Mouse (Mus musculus) heart, embryonic 16.5 days (tissue): ENCODE data around the gene Flt3. TPM values are rescaled to one million over a fixed set of nuclear protein-coding genes. Genes with fewer than 3 reads are reported as not detected.
A peak's percentile ranks its signal among the peaks of the same experiment; 100 is the strongest.

ENCODE experiments used
- ATAC-seq: fragments of 200-750 bp; cut with Nextera tagmentation; replicated peaks from 2 replicates; pipeline ENCODE4 v1.8.0; 2017; ENCODE audit warnings: moderate number of reproducible peaks; ENCODE audit not compliant: insufficient read depth, low FRiP score; ENCODE audit errors: extremely low read depth
- H3K27ac ChIP-seq: fragments of 300-500 bp; sonication (generic); 2 replicates; pipeline ENCODE4 v1.5.1; 2014; ENCODE audit warnings: mild to moderate bottlenecking, low read length, control low read depth, moderate library complexity
- H3K27me3 ChIP-seq: fragments of 300-500 bp; sonication (generic); 2 replicates; pipeline ENCODE4 v1.6.1; 2014; ENCODE audit warnings: low read length, mixed read lengths; ENCODE audit not compliant: control insufficient read depth, insufficient read depth
- H3K36me3 ChIP-seq: fragments of 300-500 bp; sonication (generic); 2 replicates; pipeline ENCODE4 v1.6.1; 2014; ENCODE audit not compliant: control insufficient read depth, insufficient read depth
- H3K4me1 ChIP-seq: fragments of 300-500 bp; sonication (generic); 2 replicates; pipeline ENCODE4 v1.6.1; 2014; ENCODE audit warnings: low read length, mixed read lengths; ENCODE audit not compliant: control insufficient read depth, insufficient read depth
- H3K4me2 ChIP-seq: fragments of 300-500 bp; sonication (generic); 2 replicates; pipeline ENCODE4 v1.6.1; 2014; ENCODE audit warnings: low read depth, mild to moderate bottlenecking, control low read depth, low read length
- H3K4me3 ChIP-seq: fragments of 300-500 bp; sonication (generic); 2 replicates; pipeline ENCODE4 v1.5.1; 2014; ENCODE audit warnings: mild to moderate bottlenecking, control low read depth, low read length
- H3K9ac ChIP-seq: fragments of 300-500 bp; sonication (generic); 2 replicates; pipeline ENCODE4 v1.6.1; 2014; ENCODE audit warnings: low read length, control low read depth
- H3K9me3 ChIP-seq: fragments of 300-500 bp; sonication (generic); replicated peaks from 2 replicates; pipeline ENCODE4 v1.6.1; 2016; ENCODE audit warnings: low read length; ENCODE audit not compliant: control insufficient read depth
- WGBS: fragments of 180-500 bp; shearing (Covaris S2); extraction: QIAGEN DNeasy Blood & Tissue Kit; methylation state at CpG from one replicate; pipeline ENCODE4 v1.1.7; 2014; 5-methylcytosine and 5-hydroxymethylcytosine counted together
- polyA plus RNA-seq: library from polyadenylated mRNA; unstranded; fragments of >200 nt; fragmentation: Nextera tagmentation; extraction: Ambion mirVana; gene quantifications from 2 replicates; pipeline ENCODE4 v1.2.1, GENCODE M21; 2015

Flt3 gene
- polyA plus RNA-seq, 1 experiment from 2014 or later = 0.37 TPM

DNA sequence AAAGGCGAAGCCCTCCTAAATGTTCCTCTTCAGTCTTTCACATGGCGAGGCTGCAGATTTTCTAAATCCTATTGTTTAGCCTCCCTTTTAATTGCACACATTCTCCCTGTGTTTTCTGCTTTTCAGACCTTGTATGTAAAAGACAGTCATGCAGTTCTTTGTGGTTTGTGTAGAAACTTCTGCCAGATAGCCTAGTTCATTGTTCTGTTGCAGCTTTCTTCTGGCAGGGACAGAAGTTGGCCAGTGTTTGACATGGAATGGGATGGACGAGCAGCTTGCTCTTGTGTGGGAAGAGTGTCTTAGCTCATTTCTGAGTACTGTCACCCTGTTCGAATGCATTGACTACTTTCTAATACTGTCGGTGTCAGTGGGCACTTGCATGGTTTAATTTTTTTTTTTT is 36.2 kb upstream of the Flt3 start:
- no peak overlapping the region for H3K9ac ChIP-seq
- no peak overlapping the region for H3K4me2 ChIP-seq
- peak overlapping the region; percentile 19; the same call in 1 of the 2 replicates for H3K27ac ChIP-seq
- peaks cover 62% of the 10 kb centered on the region for H3K4me1 ChIP-seq
- H3K9me3 ChIP-seq = no peaks in the 10 kb centered on the region
- ATAC-seq = no peak
- no peaks in the 10 kb centered on the region for H3K27me3 ChIP-seq
- peaks cover 2% of the 10 kb centered on the region; the same call in 1 of the 2 replicates for H3K36me3 ChIP-seq
- H3K4me3 ChIP-seq = no peak overlapping the region
- WGBS = 80% methylated on average over 5 of the region's 5 CpGs

DNA sequence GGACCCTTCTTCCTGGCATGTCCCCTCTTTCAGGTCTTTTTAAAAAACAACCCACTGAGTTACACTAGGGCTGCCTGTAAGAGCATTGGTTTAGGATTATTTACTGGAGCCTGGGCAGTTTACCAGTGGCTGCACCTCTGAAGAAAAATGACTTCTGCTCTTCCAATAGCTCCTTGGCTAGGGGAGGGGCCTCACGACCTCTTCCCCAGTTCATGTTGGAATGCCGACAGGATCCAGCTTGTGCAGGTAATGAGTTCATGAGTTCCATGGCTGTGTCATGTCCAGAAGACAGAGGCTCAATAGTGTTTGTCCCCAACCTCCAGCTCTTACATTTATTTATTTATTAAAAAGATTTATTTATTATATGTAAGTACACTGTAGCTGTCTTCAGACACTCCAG is 35.5 kb upstream of the Flt3 start:
- Histone ChIP-seq H3K9me3 (no peaks in the 10 kb centered on the region), H3K36me3 (peaks cover 2% of the 10 kb centered on the region; the same call in 1 of the 2 replicates), H3K4me3 (no peak overlapping the region), H3K4me2 (peak overlapping the region; percentile 20; the same call in 1 of the 2 replicates), H3K9ac (no peak overlapping the region), H3K27ac (peak overlapping the region; percentile 48), H3K4me1 (peaks cover 59% of the 10 kb centered on the region), H3K27me3 (no peaks in the 10 kb centered on the region)
- ATAC-seq = no peak
- whole genome bisulfite sequencing = 52% methylated on average over 2 of the region's 2 CpGs

DNA sequence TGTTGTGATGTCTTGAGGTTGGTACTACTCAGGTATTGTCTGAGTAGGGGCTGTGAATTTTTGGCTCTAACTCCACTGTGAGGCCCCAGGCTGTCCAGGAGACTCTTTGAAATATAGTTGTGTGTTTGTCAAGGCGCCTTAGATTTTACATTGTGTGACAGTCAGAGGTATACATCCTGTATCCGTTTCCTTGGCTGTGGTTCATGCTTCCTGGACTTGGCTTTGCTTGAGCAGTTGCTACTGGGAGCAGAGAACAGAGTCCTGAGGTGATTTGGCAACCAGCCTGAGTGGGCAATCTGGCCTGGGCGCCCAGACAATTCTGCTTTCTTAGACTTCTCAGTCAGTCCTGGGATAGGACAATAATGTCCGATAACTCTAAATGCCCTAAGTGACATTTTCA is 34.9 kb upstream of the Flt3 start:
- Histone ChIP-seq H3K27ac (peak overlapping the region; percentile 61), H3K4me1 (peaks cover 59% of the 10 kb centered on the region), H3K27me3 (no peaks in the 10 kb centered on the region), H3K4me2 (peak overlapping the region; percentile 17; the same call in 1 of the 2 replicates), H3K4me3 (no peak overlapping the region; the same call in 1 of the 2 replicates), H3K9me3 (no peaks in the 10 kb centered on the region), H3K36me3 (no peaks in the 10 kb centered on the region), H3K9ac (no peak overlapping the region)
- 39% methylated on average over 4 of the region's 4 CpGs for WGBS
- ATAC-seq = no peak

DNA sequence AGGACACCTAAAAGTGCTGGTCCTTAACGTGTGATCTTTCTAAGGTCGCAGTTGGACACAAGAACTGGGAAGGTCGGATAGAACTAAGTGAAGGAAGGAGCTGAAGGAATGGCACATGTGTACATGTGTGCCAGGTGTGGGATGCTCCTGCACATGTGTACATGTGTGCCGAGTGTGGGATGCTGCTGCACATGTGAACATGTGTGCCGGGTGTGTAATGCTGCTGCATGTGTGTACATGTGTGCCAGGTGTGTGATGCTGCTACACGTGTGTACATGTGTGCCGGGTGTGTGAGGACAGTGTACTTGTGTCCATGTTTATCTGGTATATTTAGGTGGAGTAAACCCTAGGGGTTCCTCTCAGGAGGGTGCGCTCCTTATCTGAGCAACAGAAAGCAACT is 32.6 kb upstream of the Flt3 start:
- no peak overlapping the region for H3K27ac ChIP-seq
- H3K36me3 ChIP-seq = no peaks in the 10 kb centered on the region
- no peaks in the 10 kb centered on the region for H3K27me3 ChIP-seq
- no peak overlapping the region for H3K4me3 ChIP-seq
- no peak for ATAC-seq
- no peak overlapping the region for H3K4me2 ChIP-seq
- no peak overlapping the region for H3K9ac ChIP-seq
- peaks cover 55% of the 10 kb centered on the region for H3K4me1 ChIP-seq
- WGBS = 87% methylated on average over 8 of the region's 8 CpGs
- no peaks in the 10 kb centered on the region for H3K9me3 ChIP-seq

DNA sequence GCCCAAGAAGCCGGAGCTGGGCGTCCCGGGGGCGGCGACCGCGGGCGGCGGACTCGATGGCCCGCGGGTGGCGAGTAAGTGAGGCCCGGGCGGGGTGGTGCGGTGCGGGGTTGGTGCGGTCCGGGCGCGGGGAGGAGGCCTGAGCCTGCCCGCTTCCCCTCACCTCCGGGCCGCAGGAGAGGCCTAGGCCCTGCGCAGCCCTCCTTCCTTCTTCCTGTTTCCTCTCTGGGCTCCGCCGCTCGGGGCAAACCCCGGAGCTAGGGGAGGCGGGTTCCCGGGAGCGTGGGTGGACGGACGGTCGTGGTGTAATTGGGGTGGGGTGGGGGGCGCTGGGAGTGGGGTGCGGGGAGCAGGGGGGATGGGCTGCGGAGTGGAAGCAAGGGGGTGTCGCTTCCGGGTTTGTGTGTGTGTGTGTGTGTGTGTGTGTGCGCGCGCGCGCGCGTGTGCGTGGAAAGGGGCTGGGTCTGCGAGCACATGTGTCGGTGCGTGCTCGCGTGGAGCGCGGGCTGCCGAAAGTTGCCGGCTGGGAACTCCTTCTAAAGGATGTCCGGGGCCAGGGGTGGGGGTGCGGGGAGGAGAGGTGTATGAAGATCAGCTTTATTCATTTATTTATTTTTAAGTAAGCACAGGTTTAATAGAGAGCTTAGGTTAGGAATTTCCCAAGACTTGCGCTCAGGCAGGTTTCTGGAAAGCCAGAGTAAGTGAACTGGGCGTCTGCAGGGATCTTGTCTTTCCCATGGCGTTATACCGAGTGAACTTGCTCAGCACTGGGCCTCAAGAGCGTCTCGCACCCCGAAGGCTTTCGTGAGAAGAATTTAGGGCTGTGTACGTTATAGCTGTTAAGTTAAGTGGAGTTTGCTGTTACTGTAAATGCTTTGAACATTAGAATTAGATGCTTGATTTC is 30.9 kb upstream of the Flt3 start:
- peak overlapping the region; percentile 100 for H3K9ac ChIP-seq
- no peaks in the 10 kb centered on the region for H3K36me3 ChIP-seq
- WGBS = 0% methylated on average over 53 of the region's 68 CpGs
- peak overlapping the region; percentile 98 for H3K4me3 ChIP-seq
- no peaks in the 10 kb centered on the region for H3K9me3 ChIP-seq
- peaks cover 39% of the 10 kb centered on the region for H3K4me1 ChIP-seq
- no peaks in the 10 kb centered on the region for H3K27me3 ChIP-seq
- peak; percentile 56 for ATAC-seq
- peak overlapping the region; percentile 99 for H3K27ac ChIP-seq
- H3K4me2 ChIP-seq = peak overlapping the region; percentile 92

DNA sequence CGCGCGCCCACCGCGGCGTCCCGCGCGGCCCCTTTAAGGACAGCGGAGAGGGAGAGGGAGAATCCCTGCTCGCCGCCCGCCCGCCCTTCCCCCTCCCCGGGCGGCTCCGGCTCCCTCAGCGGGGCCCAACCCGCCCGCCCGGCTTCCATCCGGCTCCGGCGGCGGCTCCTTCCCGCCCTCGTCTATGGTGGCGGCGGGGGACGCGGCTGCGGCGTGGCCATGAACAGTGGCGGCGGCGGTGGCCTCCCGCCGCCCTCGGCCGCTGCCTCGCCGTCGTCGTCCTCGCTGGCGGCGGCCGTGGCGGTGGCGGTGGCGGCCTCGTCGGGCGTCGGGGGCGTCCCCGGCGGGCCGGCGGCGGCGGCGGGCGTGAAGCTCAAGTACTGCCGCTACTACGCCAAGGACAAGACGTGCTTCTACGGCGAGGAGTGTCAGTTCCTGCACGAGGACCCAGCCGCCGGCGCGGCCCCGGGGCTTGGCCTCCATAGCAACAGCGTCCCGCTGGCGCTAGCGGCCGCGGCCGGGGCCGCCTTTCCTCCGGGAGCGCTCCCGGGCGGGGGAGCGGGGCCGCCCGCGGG is 30.2 kb upstream of the Flt3 start:
- peak overlapping the region; percentile 100 for H3K9ac ChIP-seq
- no peaks in the 10 kb centered on the region for H3K36me3 ChIP-seq
- peaks cover 32% of the 10 kb centered on the region for H3K4me1 ChIP-seq
- peak; percentile 84 for ATAC-seq
- peak overlapping the region; percentile 92 for H3K4me2 ChIP-seq
- H3K4me3 ChIP-seq = peak overlapping the region; percentile 98
- H3K27me3 ChIP-seq = no peaks in the 10 kb centered on the region
- peak overlapping the region; percentile 99 for H3K27ac ChIP-seq
- WGBS = under 1% methylated on average over 71 of the region's 91 CpGs
- no peaks in the 10 kb centered on the region for H3K9me3 ChIP-seq

DNA sequence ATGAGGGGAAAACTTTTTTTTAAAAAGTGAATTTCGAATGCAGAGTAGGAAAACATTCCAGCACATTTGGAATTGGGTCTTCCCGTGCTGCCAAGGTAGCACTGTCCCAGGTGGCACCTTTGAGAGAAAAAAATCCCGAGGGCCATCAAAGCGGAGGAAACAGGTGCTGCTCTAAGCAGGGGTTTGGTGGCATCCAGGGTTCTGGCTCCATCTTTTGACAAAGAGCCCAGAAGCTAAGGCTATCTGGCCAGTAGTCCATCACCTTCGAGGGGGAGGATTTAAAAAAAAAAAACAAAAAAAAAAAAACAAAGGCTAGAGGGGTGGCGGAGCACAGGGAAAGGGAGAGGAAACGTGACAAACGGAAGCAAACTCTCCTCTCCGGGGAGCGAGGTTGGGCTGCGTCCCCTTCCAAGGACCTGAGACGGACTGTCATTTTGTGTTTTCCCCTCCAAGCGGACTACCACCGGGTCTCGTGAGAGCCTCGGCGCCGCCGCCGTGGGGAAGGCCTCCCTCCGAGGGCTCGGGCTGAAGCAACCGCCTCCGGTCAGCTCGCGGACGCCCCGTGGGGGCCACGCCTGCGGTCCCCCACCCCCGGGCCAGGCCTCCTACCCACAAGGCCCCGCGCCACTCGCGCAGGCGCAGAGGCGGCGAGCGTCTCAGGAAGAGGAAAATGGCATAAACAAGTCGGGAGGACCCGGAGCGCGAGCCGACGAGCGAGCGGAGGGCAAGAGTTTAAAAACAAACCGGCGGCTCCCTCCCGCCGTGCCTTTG is 29.4 kb upstream of the Flt3 start, which contains the start of gene Pan3:
Gene Pan3 (plus strand): TSS at position 627 of the 771 bp plus-strand sequence.
- H3K9me3 ChIP-seq = no peaks in the 10 kb centered on the region
- ATAC-seq = peak; percentile 87
- H3K4me2 ChIP-seq = peak within 1 kb of the TSS; percentile 92
- peak within 1 kb of the TSS; percentile 99 for H3K27ac ChIP-seq
- H3K4me1 ChIP-seq = peaks cover 25% of the 10 kb centered on the region
- WGBS = under 1% methylated on average over 51 of the region's 51 CpGs
- H3K27me3 ChIP-seq = no peaks in the 10 kb centered on the region
- H3K9ac ChIP-seq = peak within 1 kb of the TSS; percentile 100
- no peaks in the 10 kb centered on the region for H3K36me3 ChIP-seq
- H3K4me3 ChIP-seq = peak within 1 kb of the TSS; percentile 98

DNA sequence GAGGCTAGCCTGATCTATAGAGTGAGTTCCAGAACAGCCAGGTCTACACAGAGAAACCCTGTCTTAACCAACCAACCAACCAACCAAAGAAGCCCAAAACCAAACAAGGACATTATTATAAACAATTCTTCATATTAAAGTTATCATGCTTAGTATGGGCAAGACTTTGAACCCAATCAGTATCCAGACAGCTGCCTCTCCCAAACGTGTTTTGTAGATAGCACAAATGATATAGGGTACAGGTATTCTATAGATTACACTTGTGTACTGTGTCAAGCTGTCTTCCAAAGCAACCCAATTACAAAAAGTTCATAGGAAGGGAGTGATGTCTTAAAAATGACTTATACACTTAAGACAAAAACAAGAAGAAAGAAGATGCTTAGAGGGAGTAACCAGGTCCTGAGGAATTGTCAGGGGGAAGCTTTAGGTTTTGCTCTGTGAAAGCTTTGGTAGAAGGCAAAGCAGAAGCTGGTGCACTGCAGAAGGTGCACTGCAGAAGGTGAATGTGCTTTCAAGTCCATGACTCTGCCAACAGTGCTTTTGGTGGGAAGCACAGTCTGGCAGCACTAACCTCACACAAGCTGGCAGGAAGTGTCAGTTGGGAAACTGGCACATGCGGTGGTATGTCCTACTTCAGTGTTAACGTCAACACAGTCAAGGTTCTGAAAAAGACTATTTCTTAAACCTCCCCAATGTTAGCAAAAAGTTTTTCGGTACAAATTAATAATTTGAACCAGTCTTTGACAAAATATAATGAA is 25.9 kb upstream of the Flt3 start:
- H3K36me3 ChIP-seq = no peaks in the 10 kb centered on the region
- no peaks in the 10 kb centered on the region for H3K9me3 ChIP-seq
- no peak for ATAC-seq
- H3K4me2 ChIP-seq = no peak overlapping the region
- H3K4me1 ChIP-seq = peaks cover 6% of the 10 kb centered on the region; the same call in 1 of the 2 replicates
- no peak overlapping the region; the same call in 1 of the 2 replicates for H3K27ac ChIP-seq
- no peaks in the 10 kb centered on the region for H3K27me3 ChIP-seq
- no peak overlapping the region for H3K9ac ChIP-seq
- WGBS = 66% methylated on average over 4 of the region's 4 CpGs
- no peak overlapping the region for H3K4me3 ChIP-seq
